Mouse (Mus musculus) limb, embryonic 15.5 days (tissue): ENCODE measurements around the gene Gm42715. TPM values are rescaled to one million over a fixed set of nuclear protein-coding genes. Genes with fewer than 3 reads are reported as not detected.

ENCODE experiments used
- ATAC-seq: fragments of 200-750 bp; cut with Nextera tagmentation; 2 replicates; pipeline ENCODE4 v1.8.0; 2017; ENCODE audit warnings: low read depth, moderate TSS enrichment; ENCODE audit not compliant: insufficient number of reproducible peaks, low FRiP score, low TSS enrichment
- H3K27ac ChIP-seq: fragments of 300-500 bp; sonication (generic); 2 replicates; pipeline ENCODE4 v1.5.1; 2015; ENCODE audit warnings: moderate library complexity, mild to moderate bottlenecking, inconsistent platforms
- H3K27me3 ChIP-seq: fragments of 300-500 bp; sonication (generic); 2 replicates; pipeline ENCODE4 v1.6.1; 2015; ENCODE audit warnings: inconsistent platforms
- H3K36me3 ChIP-seq: fragments of 300-500 bp; sonication (generic); 2 replicates; pipeline ENCODE4 v1.6.1; 2015; ENCODE audit warnings: inconsistent platforms
- H3K4me1 ChIP-seq: fragments of 300-500 bp; sonication (generic); 2 replicates; pipeline ENCODE4 v1.6.1; 2015; ENCODE audit warnings: inconsistent platforms
- H3K4me2 ChIP-seq: fragments of 300-500 bp; sonication (generic); 2 replicates; pipeline ENCODE4 v1.6.1; 2015; ENCODE audit warnings: mild to moderate bottlenecking, inconsistent platforms
- H3K4me3 ChIP-seq: fragments of 300-500 bp; sonication (generic); 2 replicates; pipeline ENCODE4 v1.5.1; 2015; ENCODE audit warnings: mild to moderate bottlenecking, inconsistent platforms
- H3K9ac ChIP-seq: fragments of 300-500 bp; sonication (generic); 2 replicates; pipeline ENCODE4 v1.6.1; 2015; ENCODE audit warnings: inconsistent platforms
- H3K9me3 ChIP-seq: fragments of 300-500 bp; sonication (generic); 2 replicates; pipeline ENCODE4 v1.6.1; 2016; ENCODE audit warnings: inconsistent platforms
- WGBS: fragments of 180-500 bp; shearing (Covaris S2); methylation state at CpG from one replicate; pipeline ENCODE4 v1.1.7; 2015; 5-methylcytosine and 5-hydroxymethylcytosine counted together
- polyA plus RNA-seq: library from polyadenylated mRNA; unstranded; fragments of >200 nt; fragmentation: Nextera tagmentation; extraction: Ambion mirVana; gene quantifications from 2 replicates; pipeline ENCODE4 v1.2.1, GENCODE M21; 2015

Gm42715 gene
- polyA plus RNA-seq: 12.3 and 13.1 TPM in 2 replicates

DNA sequence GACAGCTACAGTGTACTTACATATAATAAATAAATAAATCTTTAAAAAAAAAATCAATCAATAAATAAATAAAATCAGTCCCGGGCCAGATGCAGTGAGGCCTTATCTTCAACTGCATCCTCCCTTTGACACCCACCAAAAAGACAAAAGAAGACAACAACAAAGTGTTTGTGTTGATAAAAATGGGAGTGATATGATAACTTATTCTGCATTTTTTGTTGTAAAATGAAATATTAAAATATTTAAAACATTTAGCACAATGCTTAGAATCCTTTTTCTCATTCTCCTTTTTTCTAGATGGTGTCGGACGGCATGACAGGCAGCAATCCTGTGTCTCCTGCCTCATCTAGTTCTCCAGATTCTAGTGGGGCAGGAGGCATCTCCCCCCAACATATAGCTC is at the start of gene Gm42715:
Gene Gm42715, plus strand, starts transcription at position 301 of the 400 bp plus-strand sequence.
- H3K36me3 ChIP-seq: peaks cover 78% of the 10 kb centered on the region
- H3K4me1 ChIP-seq: no peaks in the 10 kb centered on the region
- H3K27me3 ChIP-seq: no peaks in the 10 kb centered on the region
- no peak within 1 kb of the TSS for H3K4me2 ChIP-seq
- H3K9me3 ChIP-seq: no peaks in the 10 kb centered on the region
- no peak within 1 kb of the TSS for H3K4me3 ChIP-seq
- ATAC-seq: no peak
- WGBS: 96% methylated on average over 3 of the region's 3 CpGs
- H3K27ac ChIP-seq: no peak within 1 kb of the TSS
- H3K9ac ChIP-seq: no peak within 1 kb of the TSS

DNA sequence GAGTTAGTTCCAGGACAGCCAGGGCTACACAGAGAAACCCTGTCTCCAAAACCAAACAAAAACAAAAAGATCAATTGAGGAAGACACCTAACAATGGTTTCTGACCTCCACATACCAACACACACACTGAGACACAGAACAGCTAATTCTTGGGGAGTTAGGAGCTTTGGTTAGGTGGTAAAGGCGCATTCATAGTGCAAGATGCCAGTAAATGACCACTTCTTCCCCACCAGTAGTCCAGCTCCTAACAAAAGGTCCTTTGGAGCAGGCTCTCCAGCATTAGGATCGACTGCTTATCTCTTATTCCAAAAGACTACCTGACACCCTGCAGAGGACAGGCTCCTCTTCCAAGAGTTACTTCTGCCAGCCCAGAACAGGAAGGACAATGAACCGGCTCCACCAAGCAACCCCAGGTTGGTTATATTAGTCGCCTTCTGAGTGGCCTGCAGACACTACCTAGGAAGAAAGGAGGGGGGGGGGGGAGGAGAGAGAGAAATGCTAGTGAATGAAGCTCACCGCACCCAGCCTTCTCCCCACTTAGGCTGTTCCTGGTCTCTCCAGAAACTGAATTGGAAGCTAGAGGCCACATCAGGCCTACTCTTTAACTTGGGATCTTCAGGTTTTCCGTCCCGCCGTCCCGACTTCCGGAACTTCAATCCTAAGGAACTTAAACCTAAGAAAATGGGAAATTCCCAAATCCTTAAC is 49.2 kb upstream of the Gm42715 start:
- Histone ChIP-seq H3K36me3 (peaks cover 43% of the 10 kb centered on the region), H3K4me2 (peak overlapping the region; percentile 70), H3K9me3 (no peaks in the 10 kb centered on the region), H3K4me1 (peaks cover 11% of the 10 kb centered on the region), H3K4me3 (peak overlapping the region; percentile 85), H3K9ac (peak overlapping the region; percentile 11; the same call in 1 of the 2 replicates), H3K27me3 (no peaks in the 10 kb centered on the region), H3K27ac (peak overlapping the region; percentile 98)
- no peak for ATAC-seq
- WGBS: 6% methylated on average over 10 of the region's 10 CpGs

DNA sequence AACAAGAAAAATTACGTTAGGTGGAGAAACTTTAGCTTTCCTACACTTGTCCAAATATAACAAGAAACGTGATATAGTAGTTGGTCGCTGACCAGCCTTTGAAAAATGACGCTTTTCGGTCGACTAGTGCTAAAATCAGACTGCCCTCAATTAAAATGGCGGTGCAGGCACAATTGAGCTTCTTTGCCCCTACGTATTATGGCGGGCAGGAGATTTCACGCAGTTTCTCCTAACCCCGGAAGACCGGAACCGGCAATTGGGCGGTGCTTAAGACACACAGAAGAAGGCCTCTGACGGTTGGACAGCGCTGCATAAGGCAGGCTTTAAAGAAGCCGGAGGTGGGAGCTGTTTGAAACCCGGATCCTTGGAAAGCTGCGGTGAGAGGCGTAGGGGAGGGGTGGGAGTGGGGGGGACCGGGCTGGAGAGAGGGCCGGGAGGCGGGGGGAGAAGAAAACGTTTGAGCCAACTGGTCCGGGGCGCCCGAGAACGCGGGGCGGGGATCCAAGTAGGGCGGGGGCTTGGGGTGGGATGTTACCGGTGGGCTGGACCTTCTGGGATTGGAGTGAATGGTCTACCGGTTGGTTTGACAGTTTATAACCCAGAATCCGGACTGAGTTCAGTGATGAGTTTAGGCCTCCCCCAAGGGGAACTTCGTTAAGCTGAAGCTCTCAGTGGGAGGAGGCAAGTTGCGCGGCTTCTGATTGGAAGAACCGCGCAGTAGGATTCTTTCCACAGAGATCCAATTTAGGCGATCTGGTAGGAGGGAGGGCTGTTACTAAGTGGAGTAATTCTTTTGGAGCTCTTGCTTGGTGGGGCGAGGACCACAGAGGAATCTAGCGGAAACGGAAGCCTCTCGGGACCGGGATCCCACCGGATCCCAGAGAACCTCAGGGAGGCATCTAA is 48.4 kb upstream of the Gm42715 start:
- H3K9ac ChIP-seq: peak overlapping the region; percentile 88
- H3K27me3 ChIP-seq: no peaks in the 10 kb centered on the region
- peaks cover 11% of the 10 kb centered on the region for H3K4me1 ChIP-seq
- no peaks in the 10 kb centered on the region for H3K9me3 ChIP-seq
- peak; percentile 93 for ATAC-seq
- peak overlapping the region; percentile 70 for H3K4me2 ChIP-seq
- H3K36me3 ChIP-seq: peaks cover 44% of the 10 kb centered on the region
- WGBS: under 1% methylated on average over 44 of the region's 46 CpGs
- H3K27ac ChIP-seq: peak overlapping the region; percentile 98
- peak overlapping the region; percentile 85 for H3K4me3 ChIP-seq

DNA sequence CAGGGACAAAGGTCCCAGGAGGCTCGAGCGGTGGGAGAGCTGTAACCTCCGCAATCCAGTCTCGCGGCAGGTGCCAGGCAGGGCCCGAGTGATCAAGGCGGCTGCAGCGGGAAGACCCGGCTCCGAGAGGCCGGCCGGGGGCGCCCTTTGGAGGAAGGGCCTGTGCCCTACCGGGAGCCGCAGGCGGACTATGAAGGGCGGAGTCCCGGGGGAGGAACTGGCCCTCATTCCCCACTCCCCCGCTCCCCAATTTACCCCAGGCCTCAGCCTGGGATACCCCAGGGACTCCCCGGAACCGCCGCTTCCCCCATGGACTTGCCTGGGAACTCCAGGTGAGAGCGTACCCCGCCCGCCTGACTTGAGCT is 47.8 kb upstream of the Gm42715 start:
- Histone ChIP-seq H3K4me2 (peak overlapping the region; percentile 70), H3K4me3 (peak overlapping the region; percentile 85), H3K27me3 (no peaks in the 10 kb centered on the region), H3K27ac (peak overlapping the region; percentile 98), H3K36me3 (peaks cover 47% of the 10 kb centered on the region), H3K9ac (peak overlapping the region; percentile 88), H3K9me3 (no peaks in the 10 kb centered on the region), H3K4me1 (peaks cover 14% of the 10 kb centered on the region)
- no peak for ATAC-seq
- under 1% methylated on average over 25 of the region's 25 CpGs for WGBS

DNA sequence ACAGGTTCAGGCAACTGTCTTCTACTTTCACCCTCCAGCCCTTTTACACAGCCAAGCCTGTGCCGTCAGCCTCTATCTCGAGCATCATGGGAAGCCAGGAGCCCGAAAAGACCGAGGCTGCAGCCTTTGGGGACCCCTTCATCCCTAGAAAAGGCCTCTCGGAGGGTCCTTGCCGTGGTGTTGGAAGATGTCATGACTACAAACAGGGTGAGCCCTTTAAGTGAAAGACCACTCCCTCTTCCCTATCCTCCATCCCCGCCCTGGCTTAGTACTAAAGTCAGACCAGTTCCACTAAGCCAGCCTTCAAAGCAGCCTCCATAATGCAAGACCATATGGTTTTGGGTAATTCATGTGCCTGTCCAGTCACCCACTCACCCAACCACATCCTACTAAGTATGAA is 47.3 kb upstream of the Gm42715 start:
- peak overlapping the region; percentile 85 for H3K4me3 ChIP-seq
- H3K27me3 ChIP-seq: no peaks in the 10 kb centered on the region
- H3K9me3 ChIP-seq: no peaks in the 10 kb centered on the region
- peaks cover 18% of the 10 kb centered on the region for H3K4me1 ChIP-seq
- peaks cover 47% of the 10 kb centered on the region for H3K36me3 ChIP-seq
- WGBS: 0% methylated on average over 7 of the region's 7 CpGs
- ATAC-seq: no peak
- H3K9ac ChIP-seq: peak overlapping the region; percentile 88
- peak overlapping the region; percentile 98 for H3K27ac ChIP-seq
- peak overlapping the region; percentile 70 for H3K4me2 ChIP-seq

DNA sequence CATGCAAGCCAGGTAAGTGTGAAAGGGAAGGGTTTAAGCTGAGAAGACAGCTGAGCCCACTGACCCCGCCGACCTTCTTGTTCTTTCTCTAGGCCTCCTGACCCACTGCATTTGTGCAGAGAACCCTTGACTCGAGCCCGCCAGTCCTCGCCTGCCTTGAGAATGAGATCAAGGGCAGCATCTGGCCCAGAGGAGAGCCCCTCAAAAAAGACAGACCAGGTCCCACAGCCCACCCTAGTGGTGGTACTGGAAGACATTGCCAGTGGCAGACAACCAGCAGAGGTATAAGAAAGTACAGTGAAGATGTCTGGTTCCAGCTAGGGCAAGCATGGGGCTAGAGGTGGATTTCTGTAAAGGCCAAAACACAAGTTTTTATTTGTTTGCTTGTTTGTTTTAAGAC is 45.7 kb upstream of the Gm42715 start:
- Histone ChIP-seq H3K27me3 (no peaks in the 10 kb centered on the region), H3K9me3 (no peaks in the 10 kb centered on the region), H3K4me2 (no peak overlapping the region), H3K4me1 (peaks cover 19% of the 10 kb centered on the region), H3K27ac (no peak overlapping the region), H3K4me3 (no peak overlapping the region), H3K36me3 (peaks cover 39% of the 10 kb centered on the region), H3K9ac (no peak overlapping the region)
- no peak for ATAC-seq
- 89% methylated on average over 5 of the region's 5 CpGs for WGBS

DNA sequence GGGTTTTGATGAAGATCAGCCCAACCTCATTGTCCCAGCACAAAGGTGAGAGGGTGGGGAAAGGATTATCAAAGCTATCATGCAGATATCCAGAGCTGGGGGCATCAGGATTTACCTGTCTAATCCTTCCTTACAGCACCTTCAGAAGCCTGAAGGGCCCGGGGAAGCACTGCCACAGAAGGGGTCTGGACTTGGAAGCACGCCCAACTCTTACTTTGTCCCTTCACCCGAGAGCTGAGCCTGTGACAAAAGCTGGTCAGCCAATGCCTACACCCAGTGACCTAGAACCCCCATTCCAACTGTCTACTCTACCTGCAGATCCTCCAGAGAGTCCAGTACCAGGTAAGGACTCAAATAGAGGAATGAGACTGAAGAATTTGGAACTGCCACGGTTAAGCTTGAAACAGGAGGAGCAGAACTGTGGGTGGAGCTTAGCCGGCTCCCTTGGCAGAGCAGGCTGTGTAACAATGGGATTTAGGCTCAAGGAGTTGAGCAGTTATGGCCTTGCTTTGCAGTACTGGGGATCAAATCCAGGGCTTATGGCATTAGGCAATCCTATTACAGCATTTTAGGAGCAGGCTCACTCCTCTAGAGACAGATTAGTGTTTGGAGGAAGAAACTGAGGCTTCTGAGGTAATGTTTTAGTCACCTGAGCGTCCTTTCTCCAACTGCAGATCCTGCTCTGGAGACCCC is 44.9 kb upstream of the Gm42715 start:
- ATAC-seq: no peak
- Histone ChIP-seq H3K4me1 (peaks cover 19% of the 10 kb centered on the region), H3K9ac (no peak overlapping the region), H3K27ac (no peak overlapping the region), H3K27me3 (no peaks in the 10 kb centered on the region), H3K36me3 (peaks cover 35% of the 10 kb centered on the region), H3K4me2 (no peak overlapping the region), H3K9me3 (no peaks in the 10 kb centered on the region), H3K4me3 (no peak overlapping the region)
- WGBS: 74% methylated on average over 6 of the region's 6 CpGs

DNA sequence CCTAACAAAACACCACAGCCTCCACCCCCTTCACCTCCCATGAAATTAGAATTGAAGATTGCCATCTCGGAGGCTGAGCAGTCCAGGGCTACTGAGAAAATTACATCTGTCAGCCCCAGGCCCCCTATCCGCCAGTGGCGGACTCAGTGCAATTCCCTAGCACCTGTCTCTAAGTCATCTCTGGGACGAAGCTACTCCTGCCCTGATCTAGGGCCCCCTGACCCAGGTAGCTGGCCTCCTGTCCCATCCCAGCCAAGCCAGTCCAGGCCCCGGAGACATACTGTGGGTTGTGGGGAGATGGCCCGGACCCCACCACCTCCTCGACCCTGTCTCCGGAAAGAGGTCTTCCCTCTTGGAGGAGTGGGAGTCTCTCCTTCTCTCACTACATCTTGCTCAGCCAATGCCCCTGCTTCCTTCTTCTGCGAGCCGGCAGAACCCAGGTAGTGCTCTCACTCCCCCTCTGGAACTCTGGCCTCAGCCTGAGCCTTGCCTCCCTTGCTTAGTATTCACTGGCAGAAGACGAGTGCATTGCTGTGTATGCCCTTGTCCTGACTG is 44.1 kb upstream of the Gm42715 start:
- 89% methylated on average over 11 of the region's 11 CpGs for WGBS
- no peak for ATAC-seq

DNA sequence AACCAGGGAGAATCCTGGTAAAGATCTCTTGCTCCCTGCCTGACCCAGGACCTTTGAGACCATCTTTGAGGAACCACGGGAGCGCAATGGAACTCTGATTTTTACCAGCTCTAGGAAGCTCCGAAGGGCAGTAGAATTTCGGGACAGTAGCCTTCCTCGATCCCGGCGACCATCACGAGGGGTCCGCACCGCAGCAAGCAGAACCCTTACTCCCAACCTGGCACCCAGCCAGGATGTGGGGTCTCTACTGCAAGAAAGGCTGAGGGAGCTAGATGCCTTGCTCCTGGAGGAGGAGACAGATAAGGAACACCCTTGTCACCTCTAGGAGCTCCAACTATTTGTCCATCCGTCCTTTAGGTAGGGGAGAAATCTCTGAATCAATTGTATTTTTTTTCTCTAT is 43.0 kb upstream of the Gm42715 start:
- 95% methylated on average over 11 of the region's 11 CpGs for WGBS
- no peak for ATAC-seq

More for the DNA sequence above, 44.1 kb upstream of the Gm42715 start:
- no peaks in the 10 kb centered on the region for H3K27me3 ChIP-seq
- H3K9me3 ChIP-seq: no peaks in the 10 kb centered on the region
- H3K4me2 ChIP-seq: no peak overlapping the region
- H3K9ac ChIP-seq: no peak overlapping the region
- peaks cover 26% of the 10 kb centered on the region for H3K4me1 ChIP-seq
- H3K36me3 ChIP-seq: peaks cover 35% of the 10 kb centered on the region
- H3K4me3 ChIP-seq: no peak overlapping the region
- no peak overlapping the region for H3K27ac ChIP-seq

DNA sequence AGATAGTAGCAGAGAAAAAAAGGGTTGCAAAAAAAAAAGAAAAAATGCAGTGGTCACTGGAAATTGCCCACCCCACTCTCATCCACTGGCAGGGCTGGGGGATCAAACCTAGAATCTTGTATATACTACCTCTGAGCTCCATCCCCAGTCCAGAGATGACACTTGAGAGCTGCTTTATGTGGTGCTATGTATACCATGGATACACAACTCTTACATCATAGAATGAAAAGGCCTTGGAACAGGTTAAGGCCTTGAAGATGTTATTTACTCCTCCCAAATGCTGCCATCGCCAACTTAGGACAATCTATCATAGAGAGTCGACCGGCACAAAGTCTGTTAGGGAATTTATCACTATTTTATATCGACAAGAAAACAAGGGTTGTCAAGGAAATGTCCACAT is 42.5 kb upstream of the Gm42715 start:
- H3K4me2 ChIP-seq: peak overlapping the region; percentile 66
- H3K4me3 ChIP-seq: peak overlapping the region; percentile 99
- no peak for ATAC-seq
- peaks cover 42% of the 10 kb centered on the region for H3K36me3 ChIP-seq
- 78% methylated on average over 4 of the region's 4 CpGs for WGBS
- H3K9ac ChIP-seq: peak overlapping the region; percentile 37; the same call in 1 of the 2 replicates
- H3K27ac ChIP-seq: peak overlapping the region; percentile 98
- H3K4me1 ChIP-seq: peaks cover 35% of the 10 kb centered on the region
- no peaks in the 10 kb centered on the region for H3K9me3 ChIP-seq
- no peaks in the 10 kb centered on the region for H3K27me3 ChIP-seq

More for the DNA sequence above, 43.0 kb upstream of the Gm42715 start:
- Histone ChIP-seq H3K36me3 (peaks cover 39% of the 10 kb centered on the region), H3K4me1 (peaks cover 35% of the 10 kb centered on the region), H3K9ac (no peak overlapping the region), H3K9me3 (no peaks in the 10 kb centered on the region), H3K27ac (peak overlapping the region; percentile 22; the same call in 1 of the 2 replicates), H3K4me3 (no peak overlapping the region), H3K4me2 (no peak overlapping the region), H3K27me3 (no peaks in the 10 kb centered on the region)
